Mouse (Mus musculus): ENCODE measurements around the gene Plaur. TPM values are rescaled to one million over a fixed set of nuclear protein-coding genes. Genes with fewer than 3 reads are reported as not detected.
"Not testable (repeated sequence)": the region's sequence is repeated elsewhere in the genome, so short reads cannot be mapped to it uniquely, and the experiment has no call there.

The Plaur gene
- polyA plus RNA-seq, 1 experiment: 10.6 TPM

- DNase-seq (ENCODE audit: low read depth, low spot score): no peak
- 15% methylated on average over 10 of the region's 10 CpGs for WGBS
Measured at GRCm38 (mm10) chr7:24504004-24504403, 41.7 kb downstream of the Plaur start.

- DNase-seq (ENCODE audit: low read depth, low spot score): no peak
- WGBS: 43% methylated on average over 4 of the region's 4 CpGs
Measured at GRCm38 (mm10) chr7:24504868-24505267, 42.6 kb downstream of the Plaur start.

GRCm38 (mm10) chr7:24505447-24506064 lies 43.3 kb downstream of the Plaur start:
- DNase-seq (ENCODE audit: low read depth, low spot score): no peak
- 59% methylated on average over 15 of the region's 15 CpGs for WGBS

- no peak for DNase-seq (ENCODE audit: low read depth, low spot score)
- WGBS: 4% methylated on average over 3 of the region's 3 CpGs
Measured at GRCm38 (mm10) chr7:24506065-24506459, 43.8 kb downstream of the Plaur start.

GRCm38 (mm10) chr7:24506476-24506837 lies 44.2 kb downstream of the Plaur start:
- no peak for DNase-seq (ENCODE audit: low read depth, low spot score)
- WGBS: 2% methylated on average over 12 of the region's 12 CpGs

- WGBS: under 1% methylated on average over 84 of the region's 84 CpGs
- DNase-seq (ENCODE audit: low read depth, low spot score): peak; percentile 61
Measured at GRCm38 (mm10) chr7:24506838-24507725, 44.8 kb downstream of the Plaur start, which contains the start of gene Zfp428. Zfp428 (plus strand) TSS chr7:24507006.

- WGBS: under 1% methylated on average over 20 of the region's 20 CpGs
- no peak for DNase-seq (ENCODE audit: low read depth, low spot score)
Measured at GRCm38 (mm10) chr7:24507726-24508114, 45.4 kb downstream of the Plaur start.

- 92% methylated on average over 7 of the region's 7 CpGs for WGBS
- DNase-seq (ENCODE audit: low read depth, low spot score): no peak
Measured at GRCm38 (mm10) chr7:24512355-24512754, 50.1 kb downstream of the Plaur start, which contains the start of gene AC161166.1. AC161166.1 (minus strand) TSS chr7:24512455.

- whole genome bisulfite sequencing: 78% methylated on average over 8 of the region's 8 CpGs
- DNase-seq (ENCODE audit: low read depth, low spot score): not testable (repeated sequence)
Measured at GRCm38 (mm10) chr7:24516319-24516718, 54.0 kb downstream of the Plaur start.

- DNase-seq (ENCODE audit: low read depth, low spot score): no peak
- WGBS: 61% methylated on average over 5 of the region's 5 CpGs
Measured at GRCm38 (mm10) chr7:24517077-24517476, 54.8 kb downstream of the Plaur start.

GRCm38 (mm10) chr7:24517654-24518053 lies 55.4 kb downstream of the Plaur start:
- DNase-seq (ENCODE audit: low read depth, low spot score): no peak
- WGBS: 71% methylated on average over 6 of the region's 6 CpGs

GRCm38 (mm10) chr7:24519130-24519529 lies 56.8 kb downstream of the Plaur start:
- WGBS: 50% methylated on average over 3 of the region's 3 CpGs
- DNase-seq (ENCODE audit: low read depth, low spot score): no peak

GRCm38 (mm10) chr7:24520054-24520453 lies 57.8 kb downstream of the Plaur start:
- 83% methylated on average over 10 of the region's 10 CpGs for WGBS
- DNase-seq (ENCODE audit: low read depth, low spot score): not testable (repeated sequence)

- WGBS: 44% methylated on average over 5 of the region's 5 CpGs
- DNase-seq (ENCODE audit: low read depth, low spot score): no peak
Measured at GRCm38 (mm10) chr7:24522805-24523204, 60.5 kb downstream of the Plaur start.

- whole genome bisulfite sequencing: 74% methylated on average over 6 of the region's 6 CpGs
- DNase-seq (ENCODE audit: low read depth, low spot score): no peak
Measured at GRCm38 (mm10) chr7:24523723-24524122, 61.4 kb downstream of the Plaur start.

- WGBS: 78% methylated on average over 6 of the region's 6 CpGs
- no peak for DNase-seq (ENCODE audit: low read depth, low spot score)
Measured at GRCm38 (mm10) chr7:24524978-24525377, 62.7 kb downstream of the Plaur start.

Other genes starting within 250 kb of the Plaur start
- gene Zfp109, start 224.9 kb upstream of the Plaur start, polyA plus RNA-seq (2012; rRNA removed): 0.78 and 1.2 TPM in 2 replicates
- 0.27 and 0.71 TPM in 2 replicates for gene Zfp108, start 207.7 kb upstream of the Plaur start, polyA plus RNA-seq (2012; rRNA removed)
- gene Zfp93, start 192.1 kb upstream of the Plaur start, polyA plus RNA-seq (2012; rRNA removed): 1.0 and 1.3 TPM in 2 replicates
- 3.8 and 4.1 TPM in 2 replicates for gene Zfp61, start 161.3 kb upstream of the Plaur start, polyA plus RNA-seq (2012; rRNA removed)
- gene Zfp94, start 145.8 kb upstream of the Plaur start, polyA plus RNA-seq (2012; rRNA removed): 2.1 and 3.1 TPM in 2 replicates
- gene Tescl, start 128.5 kb upstream of the Plaur start, polyA plus RNA-seq (2012; rRNA removed): 0.16 TPM in 1 of 2 replicates, not detected in the other
- gene Lypd5, start 113.3 kb upstream of the Plaur start, polyA plus RNA-seq (2012; rRNA removed): 0.04 TPM in 1 of 2 replicates, not detected in the other
- gene Kcnn4, start 92.2 kb upstream of the Plaur start, polyA plus RNA-seq (2012; rRNA removed): 76.3 and 90.9 TPM in 2 replicates
- gene Smg9, start 62.9 kb upstream of the Plaur start, polyA plus RNA-seq (2012; rRNA removed): 40.0 and 42.2 TPM in 2 replicates
- 0.84 TPM in 1 of 2 replicates, not detected in the other for gene Irgc1, start 10.2 kb upstream of the Plaur start, polyA plus RNA-seq (2012; rRNA removed)
- 2.0 and 2.7 TPM in 2 replicates for gene Cadm4, start 19.5 kb downstream of the Plaur start, polyA plus RNA-seq (2012; rRNA removed)
- 6.7 and 7.4 TPM in 2 replicates for gene Zfp428, start 44.5 kb downstream of the Plaur start, polyA plus RNA-seq (2012; rRNA removed)
- gene AC161166.1, start 50.0 kb downstream of the Plaur start, polyA plus RNA-seq (2012; rRNA removed): not detected in 2 replicates
- gene Irgq, start 68.2 kb downstream of the Plaur start, polyA plus RNA-seq (2012; rRNA removed): 7.6 and 10.8 TPM in 2 replicates
- gene Pinlyp, start 83.6 kb downstream of the Plaur start, polyA plus RNA-seq (2012; rRNA removed): 0.23 TPM in 1 of 2 replicates, not detected in the other
- gene Xrcc1, start 83.8 kb downstream of the Plaur start, polyA plus RNA-seq (2012; rRNA removed): 27.8 and 36.0 TPM in 2 replicates
- gene Ethe1, start 125.1 kb downstream of the Plaur start, polyA plus RNA-seq (2012; rRNA removed): 56.6 and 77.6 TPM in 2 replicates
- 0.16 and 0.29 TPM in 2 replicates for gene Zfp575, start 125.2 kb downstream of the Plaur start, polyA plus RNA-seq (2012; rRNA removed)
- 4.1 and 4.8 TPM in 2 replicates for gene Phldb3, start 148.3 kb downstream of the Plaur start, polyA plus RNA-seq (2012; rRNA removed)
- 0.14 and 0.25 TPM in 2 replicates for gene Lypd3, start 174.1 kb downstream of the Plaur start, polyA plus RNA-seq (2012; rRNA removed)
- gene Tex101, start 214.2 kb downstream of the Plaur start, polyA plus RNA-seq (2012; rRNA removed): not detected in 2 replicates
- not detected in 2 replicates for gene BC049730, start 246.8 kb downstream of the Plaur start, polyA plus RNA-seq (2012; rRNA removed)

Measured in large intestine, adult 2 months (tissue).